Mouse (Mus musculus) testis, adult 2 months (tissue): ENCODE measurements around the gene Rccd1.

Source experiments
- CTCF ChIP-seq: fragments of 200-500 bp; IDR thresholded peaks from 2 replicates; pipeline ENCODE4 v1.5.1; 2012; ENCODE audit warnings: low read depth, mild to moderate bottlenecking, inconsistent platforms, low read length, moderate library complexity; ENCODE audit not compliant: control insufficient read depth, insufficient read depth, insufficient replicate concordance
- POLR2A ChIP-seq: fragments of 200-500 bp; IDR thresholded peaks from 2 replicates; pipeline ENCODE4 v1.6.1; 2012; ENCODE audit warnings: low read depth, mild to moderate bottlenecking, inconsistent platforms, low read length, moderate library complexity; ENCODE audit not compliant: control insufficient read depth

GRCm38 (mm10) chr7:80372667-80373066, 48.4 kb upstream of the Rccd1 start:
- no peak for TF ChIP-seq CTCF
- TF ChIP-seq POLR2A = no peak
